Mouse (Mus musculus): ENCODE measurements at regions not wholly inside any gene's neighbourhood (a gene's known extent, or its start where the extent isn't known, plus 50 kb on each side); places are given as distances from the start of the nearest gene placed in this dataset.

GRCm38 (mm10) chr2:169429411-169429810, 158.1 kb downstream of the Gm11011 start:
- no peaks in the 10 kb centered on the region for H3K36me3 ChIP-seq (ENCODE audit: control insufficient read depth, insufficient read depth)
- no peaks in the 10 kb centered on the region for H3K27me3 ChIP-seq (ENCODE audit: control insufficient read depth, insufficient read depth, low read depth, low read length)
- no peak overlapping the region for H3K4me3 ChIP-seq (ENCODE audit: low read depth, low read length)
- 68% methylated on average over 7 of the region's 7 CpGs for WGBS (ENCODE audit: insufficient replicate concordance)
- H3K4me1 ChIP-seq (ENCODE audit: control insufficient read depth, low read depth, low read length), result no peaks in the 10 kb centered on the region
- H3K27ac ChIP-seq (ENCODE audit: low read length), result no peak overlapping the region
- H3K9ac ChIP-seq (ENCODE audit: low read depth, low read length), result no peak overlapping the region
- no peak overlapping the region for H3K4me2 ChIP-seq (ENCODE audit: low read depth, low read length)
- ATAC-seq (ENCODE audit: low read depth), result no peak
- no peaks in the 10 kb centered on the region for H3K9me3 ChIP-seq (replicated peaks; ENCODE audit: control insufficient read depth, low read length)

GRCm38 (mm10) chr2:169424166-169424920, 163.2 kb downstream of the Gm11011 start:
- 63% methylated on average over 12 of the region's 12 CpGs for WGBS (ENCODE audit: insufficient replicate concordance)
- H3K36me3 ChIP-seq (ENCODE audit: control insufficient read depth, insufficient read depth), result no peaks in the 10 kb centered on the region
- no peak overlapping the region for H3K27ac ChIP-seq (ENCODE audit: low read length)
- H3K27me3 ChIP-seq (ENCODE audit: control insufficient read depth, insufficient read depth, low read depth, low read length), result no peaks in the 10 kb centered on the region
- ATAC-seq (ENCODE audit: low read depth), result no peak
- no peaks in the 10 kb centered on the region for H3K4me1 ChIP-seq (ENCODE audit: control insufficient read depth, low read depth, low read length)
- H3K4me3 ChIP-seq (ENCODE audit: low read depth, low read length), result no peak overlapping the region
- H3K9ac ChIP-seq (ENCODE audit: low read depth, low read length), result no peak overlapping the region
- H3K9me3 ChIP-seq (replicated peaks; ENCODE audit: control insufficient read depth, low read length), result no peaks in the 10 kb centered on the region
- no peak overlapping the region for H3K4me2 ChIP-seq (ENCODE audit: low read depth, low read length)

GRCm38 (mm10) chr2:169412361-169412760, 175.2 kb downstream of the Gm11011 start:
- Histone ChIP-seq H3K27ac (ENCODE audit: low read length) (no peak overlapping the region), H3K9me3 (replicated peaks; ENCODE audit: control insufficient read depth, low read length) (no peaks in the 10 kb centered on the region; the same call in 1 of the 2 replicates), H3K4me3 (ENCODE audit: low read depth, low read length) (no peak overlapping the region), H3K4me2 (ENCODE audit: low read depth, low read length) (no peak overlapping the region), H3K4me1 (ENCODE audit: control insufficient read depth, low read depth, low read length) (no peaks in the 10 kb centered on the region), H3K9ac (ENCODE audit: low read depth, low read length) (no peak overlapping the region), H3K27me3 (ENCODE audit: control insufficient read depth, insufficient read depth, low read depth, low read length) (no peaks in the 10 kb centered on the region), H3K36me3 (ENCODE audit: control insufficient read depth, insufficient read depth) (no peaks in the 10 kb centered on the region)
- 62% methylated on average over 6 of the region's 6 CpGs for WGBS (ENCODE audit: insufficient replicate concordance)
- ATAC-seq (ENCODE audit: low read depth), result no peak

- Histone ChIP-seq H3K9ac (ENCODE audit: low read depth, low read length) (no peak overlapping the region), H3K9me3 (replicated peaks; ENCODE audit: control insufficient read depth, low read length) (no peaks in the 10 kb centered on the region; the same call in 1 of the 2 replicates), H3K36me3 (ENCODE audit: control insufficient read depth, insufficient read depth) (no peaks in the 10 kb centered on the region), H3K4me3 (ENCODE audit: low read depth, low read length) (no peak overlapping the region), H3K4me2 (ENCODE audit: low read depth, low read length) (no peak overlapping the region), H3K4me1 (ENCODE audit: control insufficient read depth, low read depth, low read length) (no peaks in the 10 kb centered on the region), H3K27ac (ENCODE audit: low read length) (no peak overlapping the region), H3K27me3 (ENCODE audit: control insufficient read depth, insufficient read depth, low read depth, low read length) (no peaks in the 10 kb centered on the region)
- ATAC-seq (ENCODE audit: low read depth), result no peak
- WGBS (ENCODE audit: insufficient replicate concordance), result 36% methylated on average over 3 of the region's 3 CpGs
Observed at GRCm38 (mm10) chr2:169410080-169410479, 177.5 kb downstream of the Gm11011 start.

- Histone ChIP-seq H3K4me3 (ENCODE audit: low read depth, low read length) (no peak overlapping the region), H3K4me1 (ENCODE audit: control insufficient read depth, low read depth, low read length) (no peaks in the 10 kb centered on the region), H3K27ac (ENCODE audit: low read length) (no peak overlapping the region), H3K27me3 (ENCODE audit: control insufficient read depth, insufficient read depth, low read depth, low read length) (no peaks in the 10 kb centered on the region), H3K4me2 (ENCODE audit: low read depth, low read length) (no peak overlapping the region), H3K36me3 (ENCODE audit: control insufficient read depth, insufficient read depth) (no peaks in the 10 kb centered on the region), H3K9me3 (replicated peaks; ENCODE audit: control insufficient read depth, low read length) (no peaks in the 10 kb centered on the region; the same call in none of the 2 replicates), H3K9ac (ENCODE audit: low read depth, low read length) (no peak overlapping the region)
- WGBS (ENCODE audit: insufficient replicate concordance), result 28% methylated on average over 6 of the region's 6 CpGs
- ATAC-seq (ENCODE audit: low read depth), result no peak
Observed at GRCm38 (mm10) chr2:169404908-169405690, 182.4 kb downstream of the Gm11011 start.

- no peaks in the 10 kb centered on the region for H3K27me3 ChIP-seq (ENCODE audit: control insufficient read depth, insufficient read depth, low read depth, low read length)
- H3K4me3 ChIP-seq (ENCODE audit: low read depth, low read length), result no peak overlapping the region
- no peak overlapping the region for H3K9ac ChIP-seq (ENCODE audit: low read depth, low read length)
- H3K36me3 ChIP-seq (ENCODE audit: control insufficient read depth, insufficient read depth), result no peaks in the 10 kb centered on the region
- no peak overlapping the region for H3K27ac ChIP-seq (ENCODE audit: low read length)
- H3K4me2 ChIP-seq (ENCODE audit: low read depth, low read length), result no peak overlapping the region
- H3K9me3 ChIP-seq (replicated peaks; ENCODE audit: control insufficient read depth, low read length), result peaks cover 2% of the 10 kb centered on the region
- WGBS (ENCODE audit: insufficient replicate concordance), result 55% methylated on average over 6 of the region's 6 CpGs
- ATAC-seq (ENCODE audit: low read depth), result no peak
- no peaks in the 10 kb centered on the region for H3K4me1 ChIP-seq (ENCODE audit: control insufficient read depth, low read depth, low read length)
Observed at GRCm38 (mm10) chr2:169397758-169398157, 189.8 kb downstream of the Gm11011 start.

- WGBS (ENCODE audit: insufficient replicate concordance), result 40% methylated on average over 4 of the region's 4 CpGs
- peaks cover 2% of the 10 kb centered on the region; the same call in 1 of the 2 replicates for H3K9me3 ChIP-seq (replicated peaks; ENCODE audit: control insufficient read depth, low read length)
- H3K36me3 ChIP-seq (ENCODE audit: control insufficient read depth, insufficient read depth), result no peaks in the 10 kb centered on the region
- ATAC-seq (ENCODE audit: low read depth), result no peak
- no peak overlapping the region for H3K9ac ChIP-seq (ENCODE audit: low read depth, low read length)
- no peaks in the 10 kb centered on the region for H3K4me1 ChIP-seq (ENCODE audit: control insufficient read depth, low read depth, low read length)
- H3K4me3 ChIP-seq (ENCODE audit: low read depth, low read length), result no peak overlapping the region
- no peaks in the 10 kb centered on the region for H3K27me3 ChIP-seq (ENCODE audit: control insufficient read depth, insufficient read depth, low read depth, low read length)
- H3K4me2 ChIP-seq (ENCODE audit: low read depth, low read length), result no peak overlapping the region
- no peak overlapping the region for H3K27ac ChIP-seq (ENCODE audit: low read length)
Observed at GRCm38 (mm10) chr2:169397013-169397412, 190.5 kb downstream of the Gm11011 start.

GRCm38 (mm10) chr2:169396294-169396693, 191.3 kb downstream of the Gm11011 start:
- no peak for ATAC-seq (ENCODE audit: low read depth)
- no peaks in the 10 kb centered on the region for H3K27me3 ChIP-seq (ENCODE audit: control insufficient read depth, insufficient read depth, low read depth, low read length)
- H3K9me3 ChIP-seq (replicated peaks; ENCODE audit: control insufficient read depth, low read length), result peaks cover 2% of the 10 kb centered on the region; the same call in 1 of the 2 replicates
- H3K27ac ChIP-seq (ENCODE audit: low read length), result no peak overlapping the region
- WGBS (ENCODE audit: insufficient replicate concordance), result 49% methylated on average over 4 of the region's 4 CpGs
- H3K4me2 ChIP-seq (ENCODE audit: low read depth, low read length), result no peak overlapping the region
- no peak overlapping the region for H3K9ac ChIP-seq (ENCODE audit: low read depth, low read length)
- no peaks in the 10 kb centered on the region for H3K4me1 ChIP-seq (ENCODE audit: control insufficient read depth, low read depth, low read length)
- no peak overlapping the region for H3K4me3 ChIP-seq (ENCODE audit: low read depth, low read length)
- no peaks in the 10 kb centered on the region for H3K36me3 ChIP-seq (ENCODE audit: control insufficient read depth, insufficient read depth)

GRCm38 (mm10) chr2:169389611-169390010, 197.9 kb downstream of the Gm11011 start:
- Histone ChIP-seq H3K9me3 (replicated peaks; ENCODE audit: control insufficient read depth, low read length) (peaks cover 2% of the 10 kb centered on the region; the same call in 1 of the 2 replicates), H3K27ac (ENCODE audit: low read length) (no peak overlapping the region), H3K27me3 (ENCODE audit: control insufficient read depth, insufficient read depth, low read depth, low read length) (no peaks in the 10 kb centered on the region), H3K4me1 (ENCODE audit: control insufficient read depth, low read depth, low read length) (no peaks in the 10 kb centered on the region), H3K9ac (ENCODE audit: low read depth, low read length) (no peak overlapping the region), H3K36me3 (ENCODE audit: control insufficient read depth, insufficient read depth) (no peaks in the 10 kb centered on the region), H3K4me2 (ENCODE audit: low read depth, low read length) (no peak overlapping the region), H3K4me3 (ENCODE audit: low read depth, low read length) (no peak overlapping the region)
- ATAC-seq (ENCODE audit: low read depth), result no peak
- 58% methylated on average over 4 of the region's 4 CpGs for WGBS (ENCODE audit: insufficient replicate concordance)
